Mouse (Mus musculus) gastrocnemius, adult 2 months (tissue): ENCODE measurements around the gene D2hgdh. TPM values are rescaled to one million over a fixed set of nuclear protein-coding genes. Genes with fewer than 3 reads are reported as not detected.
"Not testable (repeated sequence)": the region's sequence is repeated elsewhere in the genome, so short reads cannot be mapped to it uniquely, and the experiment has no call there.

Experiments
- DNase-seq: peaks from one replicate; pipeline ENCODE4 v3.0.0; 2022
- H3K27ac ChIP-seq: fragments of 200-600 bp; 2 replicates; pipeline ENCODE4 v1.8.1; 2022; ENCODE audit warnings: mild to moderate bottlenecking
- H3K4me3 ChIP-seq: fragments of 200-600 bp; 2 replicates; pipeline ENCODE4 v1.8.1; 2022; ENCODE audit warnings: mild to moderate bottlenecking, moderate library complexity
- CTCF ChIP-seq: fragments of 200-600 bp; IDR thresholded peaks from 2 replicates; pipeline ENCODE4 v1.8.1; 2022; ENCODE audit warnings: antibody characterized with exemption, mild to moderate bottlenecking, moderate library complexity
- intact Hi-C: fragments of 180-260 bp; cut with DNase I; formaldehyde crosslinking; loops from one replicate; pipeline ENCODE4 v1.15.1; 2025
- total RNA-seq, 2 experiments: library from RNA; stranded (reverse); gene quantifications; 2 replicates each; pipeline ENCODE4 v1.2.3; 2021

D2hgdh gene
- total RNA-seq, 2 experiments from 2014 or later, result 21.7 to 22.9 TPM

- DNase-seq, result no peak
- no peak overlapping the region for H3K4me3 ChIP-seq
- TF ChIP-seq CTCF, result no peak
- intact Hi-C loops, result loop anchor here (10.0 kb wide), 1 partner anchor 294 kb away; the partner anchor contains the start of gene Farp2
- H3K27ac ChIP-seq, result no peak overlapping the region
Measured at GRCm38 (mm10) chr1:93808871-93809270, 15.8 kb upstream of the D2hgdh start.

GRCm38 (mm10) chr1:93810011-93810410, 14.7 kb upstream of the D2hgdh start:
- intact Hi-C loops, result no loop called here
- no peak for TF ChIP-seq CTCF
- no peak for DNase-seq
- no peak overlapping the region for H3K27ac ChIP-seq
- H3K4me3 ChIP-seq, result no peak overlapping the region

DNA sequence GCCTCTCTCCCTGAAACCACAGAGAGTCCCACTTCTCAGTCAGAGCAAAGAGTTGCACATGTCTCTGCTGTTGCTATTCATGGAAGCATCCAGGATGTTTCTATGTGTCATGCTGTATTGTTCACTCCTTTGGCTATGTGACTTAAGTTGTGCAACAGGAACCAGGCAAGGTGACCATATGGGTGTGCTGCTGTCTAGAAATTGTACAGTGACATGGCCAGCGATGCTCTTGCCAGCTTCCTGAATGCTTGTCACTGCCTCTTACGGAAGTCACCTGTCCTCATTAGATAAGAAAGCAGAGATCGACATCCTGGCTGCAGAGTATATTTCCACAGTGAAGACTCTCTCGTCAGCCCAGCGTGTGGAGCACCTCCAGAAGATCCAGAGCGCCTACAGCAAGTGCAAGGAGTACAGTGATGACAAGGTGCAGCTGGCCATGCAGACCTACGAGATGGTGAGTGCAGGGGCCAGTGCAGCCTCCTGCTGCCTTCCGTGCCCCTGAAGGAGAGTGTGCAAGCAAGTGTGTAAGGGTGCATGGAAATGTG, 13.1 kb upstream of the D2hgdh start:
- TF ChIP-seq CTCF, result no peak
- DNase-seq, result no peak
- no peak overlapping the region for H3K4me3 ChIP-seq
- intact Hi-C loops, result no loop called here
- peak overlapping the region; percentile 78 for H3K27ac ChIP-seq

DNA sequence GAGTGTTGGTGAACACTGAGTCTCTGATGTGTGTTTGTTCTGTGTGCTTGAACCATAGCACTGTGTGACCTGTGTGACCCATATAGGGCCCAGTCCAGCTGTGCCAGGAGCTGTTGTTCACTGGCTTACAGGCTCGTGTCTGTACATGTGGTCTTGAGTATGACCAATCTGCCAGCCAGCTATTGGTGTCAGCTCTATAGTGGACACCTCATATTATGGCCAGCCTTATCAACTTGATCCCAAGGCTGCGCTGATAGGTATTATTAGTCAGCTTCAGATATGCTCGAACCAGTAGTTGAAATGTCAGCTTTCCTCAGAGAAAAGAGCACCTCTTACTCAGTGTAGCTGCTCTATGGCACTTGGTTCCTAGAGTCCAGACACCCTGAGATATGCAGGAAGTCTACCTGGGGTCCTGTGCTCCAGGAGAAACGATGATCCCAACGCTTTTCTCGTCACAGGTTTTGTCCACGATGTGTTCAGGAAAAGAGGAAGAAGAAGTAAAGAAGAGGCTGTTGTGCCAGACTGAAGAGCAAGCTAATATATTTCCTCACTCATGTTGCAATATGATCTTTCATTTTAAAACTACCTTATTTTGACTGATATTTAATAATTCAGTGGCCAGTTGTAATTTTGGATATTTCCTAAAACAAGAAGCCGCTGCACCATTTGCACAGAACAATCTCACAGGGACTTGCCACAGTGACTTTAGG, 6.7 kb upstream of the D2hgdh start:
- Histone ChIP-seq H3K27ac (no peak overlapping the region), H3K4me3 (no peak overlapping the region)
- intact Hi-C loops, result no loop called here
- TF ChIP-seq CTCF, result no peak
- DNase-seq, result no peak

DNA sequence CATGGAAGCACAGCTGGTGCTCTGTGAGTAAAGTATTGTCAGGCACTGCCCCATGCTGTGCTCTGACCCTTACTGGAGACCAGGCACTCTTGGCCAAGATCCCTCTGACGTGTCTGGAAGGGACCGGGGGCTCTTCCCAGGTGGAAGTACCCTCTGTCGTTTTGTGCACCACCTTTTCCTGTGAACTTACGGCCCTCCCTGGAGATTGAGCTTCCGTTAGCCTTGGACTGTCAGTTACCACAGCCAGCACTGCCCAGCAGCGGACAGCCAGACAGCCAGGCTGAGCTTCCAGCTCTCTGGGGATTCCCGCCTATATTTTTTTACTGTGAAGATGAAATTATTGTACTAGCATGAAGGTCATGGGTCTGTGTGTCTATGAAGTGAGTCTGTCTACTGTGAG, 6.0 kb upstream of the D2hgdh start:
- no peak for DNase-seq
- Histone ChIP-seq H3K27ac (no peak overlapping the region), H3K4me3 (no peak overlapping the region)
- intact Hi-C loops, result no loop called here
- TF ChIP-seq CTCF, result no peak

DNA sequence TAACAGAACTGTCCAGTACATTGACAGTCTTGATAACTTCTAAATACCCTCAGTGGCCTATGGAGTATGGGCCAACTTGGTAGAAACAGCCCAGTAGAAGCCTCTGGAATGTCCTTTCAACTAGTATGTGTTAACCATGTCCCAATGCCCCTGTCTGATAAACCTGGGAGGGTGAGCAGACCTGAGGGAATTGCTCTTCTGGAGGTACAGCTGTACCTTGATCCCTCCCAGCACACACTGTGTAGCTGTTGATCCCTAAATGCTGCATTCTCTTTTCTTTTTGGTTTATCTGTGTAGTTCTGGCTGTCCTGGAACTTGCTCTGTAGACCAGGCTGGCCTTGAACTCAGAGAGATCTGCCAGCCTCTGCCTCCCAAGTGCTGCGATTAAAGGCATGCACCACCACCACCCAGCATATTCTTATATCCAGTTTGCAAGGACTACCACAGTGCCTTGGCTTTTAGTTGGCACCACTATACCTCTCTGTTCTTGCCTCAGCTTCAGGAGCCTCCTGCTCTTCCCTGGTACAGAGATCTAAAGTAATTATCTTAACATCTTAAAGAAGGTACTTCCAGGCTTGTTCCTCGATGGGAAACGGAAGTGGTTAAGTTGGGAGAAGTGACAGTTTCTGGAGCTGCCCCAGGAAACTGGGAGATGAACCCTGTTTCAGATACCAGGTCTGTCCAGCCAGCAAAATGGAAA, 763 bp upstream of the D2hgdh start:
- H3K27ac ChIP-seq, result peak overlapping the region; percentile 100
- H3K4me3 ChIP-seq, result peak overlapping the region; percentile 77; the same call in 1 of the 2 replicates
- intact Hi-C loops, result no loop called here
- no peak for DNase-seq
- no peak for TF ChIP-seq CTCF

- H3K27ac ChIP-seq, result peak overlapping the region; percentile 100
- intact Hi-C loops, result no loop called here
- peak overlapping the region; percentile 77 for H3K4me3 ChIP-seq
- peak; percentile 96 for DNase-seq
- TF ChIP-seq CTCF, result peak; percentile 34
Measured at GRCm38 (mm10) chr1:93825105-93825674, 481 bp downstream of the D2hgdh start.

DNA sequence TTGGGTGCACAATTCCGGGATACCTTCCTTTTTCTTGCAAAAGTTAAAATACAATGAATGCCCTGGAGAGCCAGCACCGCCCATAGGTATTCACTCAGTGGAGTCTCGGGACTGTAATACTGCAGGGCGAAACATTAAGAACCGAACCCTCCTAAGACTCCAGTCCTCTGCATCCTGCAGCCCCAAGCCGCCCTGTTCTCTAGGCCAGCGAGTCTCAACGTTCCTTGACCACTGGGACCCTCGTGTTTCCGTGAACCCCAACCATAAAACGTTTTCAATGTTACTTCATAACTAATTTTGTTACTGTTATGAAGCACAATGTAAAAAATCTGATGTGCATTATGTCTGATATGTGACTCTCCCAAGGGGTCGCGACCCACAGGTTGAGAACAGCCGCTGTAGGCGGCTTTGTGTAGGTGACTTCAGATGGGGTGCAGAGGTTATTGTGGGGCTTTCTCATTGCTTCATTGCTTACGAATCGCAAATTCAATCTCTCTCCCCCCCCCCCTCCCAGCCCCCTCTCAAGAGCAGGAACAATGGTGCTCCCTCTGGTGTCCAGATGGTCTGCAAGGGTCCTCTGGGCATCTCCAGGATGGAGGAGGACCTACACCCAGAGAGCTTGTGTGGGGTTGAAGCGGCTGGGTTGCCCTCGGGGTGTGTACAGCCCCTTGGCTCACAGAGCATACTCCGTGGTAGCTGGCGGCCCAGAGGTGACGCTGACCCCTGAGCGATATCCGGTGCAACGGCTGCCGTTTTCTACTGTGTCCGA, 1.2 kb downstream of the D2hgdh start:
- Histone ChIP-seq H3K27ac (peak overlapping the region; percentile 100), H3K4me3 (peak overlapping the region; percentile 77)
- TF ChIP-seq CTCF, result no peak
- no peak for DNase-seq
- intact Hi-C loops, result no loop called here

- TF ChIP-seq CTCF, result no peak
- intact Hi-C loops, result no loop called here
- no peak for DNase-seq
- Histone ChIP-seq H3K4me3 (no peak overlapping the region), H3K27ac (no peak overlapping the region)
Measured at GRCm38 (mm10) chr1:93826540-93826835, 1.8 kb downstream of the D2hgdh start.

- H3K4me3 ChIP-seq, DNase-seq, H3K27ac ChIP-seq: not testable (repeated sequence)
- intact Hi-C loops, result loop anchor here (10.0 kb wide), 1 partner anchor 242 kb away; no protein-coding TSS in a partner anchor
- peak; percentile 36 for TF ChIP-seq CTCF
Measured at GRCm38 (mm10) chr1:93832754-93833360, 8.1 kb downstream of the D2hgdh start.

- no peak overlapping the region for H3K4me3 ChIP-seq
- intact Hi-C loops, result loop anchor here (10.0 kb wide), 1 partner anchor 240 kb away; no protein-coding TSS in a partner anchor
- no peak for DNase-seq
- TF ChIP-seq CTCF, result no peak
- H3K27ac ChIP-seq, result no peak overlapping the region
Measured at GRCm38 (mm10) chr1:93834671-93835150, 10.0 kb downstream of the D2hgdh start.

DNA sequence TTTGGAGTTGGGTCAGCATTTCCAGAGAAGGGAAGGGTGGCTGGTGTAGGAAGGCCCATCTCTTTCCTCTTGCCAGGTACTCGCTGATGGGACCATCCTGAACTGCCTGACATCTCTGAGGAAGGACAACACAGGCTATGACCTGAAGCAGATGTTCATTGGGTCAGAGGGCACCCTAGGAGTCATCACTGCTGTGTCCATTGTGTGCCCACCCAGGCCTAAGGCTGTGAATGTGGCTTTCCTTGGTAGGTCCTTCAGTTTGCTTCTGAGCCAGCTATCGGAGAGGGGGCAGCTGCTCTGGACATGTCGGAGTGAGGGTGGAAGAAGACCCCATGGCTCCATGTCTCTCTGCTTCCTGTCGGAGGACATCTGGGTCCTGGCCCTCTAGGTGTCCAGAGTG, 10.5 kb downstream of the D2hgdh start:
- TF ChIP-seq CTCF, result no peak
- intact Hi-C loops, result loop anchor here (10.0 kb wide), 1 partner anchor 240 kb away; no protein-coding TSS in a partner anchor
- Histone ChIP-seq H3K27ac (no peak overlapping the region), H3K4me3 (no peak overlapping the region)
- DNase-seq, result no peak
